Mouse (Mus musculus) embryo, embryonic 9.5 days (tissue): Measurements from ENCODE around the gene Olfr594.
"Not testable (repeated sequence)": the region's sequence is repeated elsewhere in the genome, so short reads cannot be mapped to it uniquely, and the experiment has no call there.

ENCODE experiments used
- DNase-seq: peaks from one replicate; pipeline ENCODE4 v3.0.0-alpha.2; 2017; ENCODE audit errors: extremely low spot score

Olfr594 gene

DNA sequence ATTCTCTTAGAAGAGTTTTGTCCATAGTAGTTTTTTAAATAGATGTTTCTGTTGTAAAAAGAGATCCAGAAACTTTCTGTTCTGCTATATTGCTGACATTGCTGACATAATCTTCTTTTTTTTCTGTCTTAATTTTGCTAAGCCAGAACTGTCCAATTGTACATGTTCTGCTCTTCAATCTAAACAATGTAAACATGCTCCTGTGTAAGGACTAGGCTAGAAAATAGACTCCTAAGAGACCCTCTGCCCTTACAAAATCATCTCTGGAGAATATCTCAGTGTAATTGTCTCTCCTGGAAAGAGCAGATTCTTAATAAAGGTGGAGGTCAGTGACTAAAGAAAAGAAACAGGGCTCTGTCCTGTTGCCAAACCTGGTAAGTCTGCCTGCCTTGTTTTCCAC, at the start of gene Olfr594:
Gene Olfr594, plus strand, starts transcription at position 301 of the 400 bp plus-strand sequence.
- DNase-seq, result no peak

DNA sequence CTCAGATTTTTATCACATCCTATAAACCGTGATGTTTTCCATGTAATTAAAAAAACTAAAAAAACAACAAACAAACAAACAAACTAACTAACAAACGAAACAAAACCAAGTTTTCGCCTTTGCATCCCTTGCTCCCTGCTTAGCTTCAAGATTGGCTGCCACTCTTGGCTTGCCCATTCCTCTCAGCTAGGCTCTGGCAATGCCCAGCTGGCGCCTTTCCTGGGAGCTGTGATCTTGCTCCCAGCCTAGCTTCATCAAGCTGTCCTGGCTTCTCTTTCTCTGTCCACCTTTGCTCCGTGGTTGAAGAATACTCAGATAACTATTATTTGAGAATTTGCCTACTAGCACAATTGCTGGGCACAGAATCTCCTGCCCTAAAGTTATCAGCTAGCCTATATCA, 47.1 kb upstream of the Olfr594 start:
- DNase-seq, result no peak

DNA sequence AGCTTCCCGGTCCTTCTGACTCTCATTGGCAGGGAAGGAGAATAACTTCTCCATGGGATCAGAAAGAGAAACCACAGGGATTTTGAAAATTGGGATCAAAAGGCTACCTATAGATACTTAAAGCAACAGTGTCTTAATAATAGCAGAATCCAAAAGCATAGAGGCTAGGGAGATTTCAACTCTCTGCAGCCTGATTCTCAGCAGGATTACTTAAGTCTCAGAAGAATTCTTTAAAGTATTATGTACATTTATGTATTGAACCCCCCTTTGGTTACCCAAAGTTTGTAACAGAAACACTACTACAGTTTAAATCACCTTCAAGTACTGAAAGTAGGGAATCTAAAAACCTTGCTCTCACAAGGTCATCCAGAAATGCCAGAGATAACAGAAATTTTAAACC, 38.6 kb upstream of the Olfr594 start, which contains the start of gene Olfr591:
Gene Olfr591, minus strand, starts transcription at position 101 of the 400 bp plus-strand sequence.
- DNase-seq, result no peak

DNA sequence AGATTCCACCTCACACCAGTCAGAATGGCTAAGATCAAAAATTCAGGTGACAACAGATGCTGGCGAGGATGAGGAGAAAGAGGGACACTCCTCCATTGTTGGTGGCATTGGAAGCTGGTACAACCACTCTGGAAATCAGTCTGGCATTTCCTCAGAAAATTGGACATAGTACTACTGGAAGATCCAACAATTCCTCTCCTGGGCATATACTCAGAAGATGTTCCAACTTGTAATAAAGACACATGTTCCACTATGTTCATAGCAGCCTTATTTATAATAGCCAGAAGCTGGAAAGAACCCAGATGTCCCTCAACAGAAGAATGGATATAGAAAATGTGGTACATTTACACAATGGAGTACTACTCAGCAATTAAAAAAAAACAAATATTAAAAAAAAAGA, 32.3 kb upstream of the Olfr594 start, which contains the start of gene Olfr592:
Gene Olfr592, plus strand, starts transcription at position 301 of the 400 bp plus-strand sequence.
- not testable (repeated sequence) for DNase-seq

DNA sequence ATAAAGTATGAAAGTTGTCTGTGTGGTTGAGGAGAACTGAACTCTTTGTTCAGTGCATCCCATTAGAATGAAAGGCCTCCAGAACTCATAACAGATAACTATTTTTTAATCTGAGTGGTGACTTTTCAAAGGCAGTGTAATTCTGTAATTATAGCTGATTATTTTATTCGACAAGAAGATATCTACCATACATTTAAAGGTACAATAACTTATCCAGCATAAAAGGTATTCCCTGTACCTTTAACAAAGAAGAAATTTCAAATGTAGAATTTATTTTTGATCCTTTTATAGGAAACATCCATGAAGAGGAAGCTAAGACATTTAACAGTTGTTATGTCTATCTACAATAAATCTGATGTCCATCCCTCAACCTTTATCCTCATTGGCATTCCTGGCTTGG, 5.2 kb upstream of the Olfr594 start, which contains the start of gene Olfr593:
Gene Olfr593, plus strand, starts transcription at position 301 of the 400 bp plus-strand sequence.
- no peak for DNase-seq

DNA sequence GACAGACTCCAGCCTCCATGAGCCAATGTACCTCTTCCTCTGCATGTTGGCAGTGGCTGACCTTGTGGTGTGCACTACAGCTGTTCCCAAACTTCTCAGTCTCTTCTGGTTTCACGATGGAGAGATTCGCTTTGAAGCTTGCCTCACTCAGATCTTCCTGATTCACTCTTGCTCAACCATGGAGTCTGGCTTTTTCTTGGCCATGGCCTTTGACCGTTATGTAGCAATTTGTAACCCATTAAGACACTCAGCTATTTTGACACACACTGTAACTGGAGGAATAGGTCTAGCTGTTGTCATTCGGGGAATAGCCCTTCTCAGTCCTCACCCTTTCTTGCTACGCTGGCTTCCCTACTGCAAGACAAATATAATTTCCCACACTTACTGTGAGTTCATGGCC, 4.7 kb upstream of the Olfr594 start:
- DNase-seq, result not testable (repeated sequence)

DNA sequence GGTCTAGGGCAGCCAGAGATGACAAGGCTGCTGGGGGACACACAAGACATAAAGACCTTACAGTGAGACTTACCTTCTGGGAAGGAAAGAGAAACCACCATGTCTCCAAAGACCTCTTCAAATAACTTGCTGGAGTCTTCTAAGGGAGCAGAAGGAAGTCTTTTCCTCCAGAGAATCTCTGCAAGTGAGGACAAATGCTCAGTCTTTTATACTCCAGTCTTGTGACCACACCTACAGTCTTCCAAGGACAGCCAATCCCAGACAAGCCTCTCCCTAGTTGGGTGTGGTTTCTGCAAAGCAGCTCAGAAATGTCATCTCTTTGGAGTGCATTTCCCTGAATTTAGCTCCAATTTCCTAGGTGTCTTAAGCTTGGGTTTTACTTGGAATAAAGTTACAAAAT, 35.6 kb downstream of the Olfr594 start, which contains the start of gene Usp17ld:
Gene Usp17ld, minus strand, starts transcription at position 101 of the 400 bp plus-strand sequence.
- DNase-seq, result not testable (repeated sequence)
